Mouse (Mus musculus) erythroblast, embryonic 14.5 days (primary cell): ENCODE measurements at regions not wholly inside any gene's neighbourhood (a gene's known extent, or its start where the extent isn't known, plus 50 kb on each side); places are given as distances from the start of the nearest gene placed in this dataset.

Experiments
- GATA1 ChIP-seq: IDR thresholded peaks from 2 replicates; pipeline ENCODE4 v1.6.1; 2012; ENCODE audit warnings: low read length, inconsistent platforms, mixed read lengths
- TAL1 ChIP-seq: IDR thresholded peaks from 3 replicates; pipeline ENCODE4 v1.6.1; 2012; ENCODE audit warnings: low read length, inconsistent platforms, mixed read lengths

DNA sequence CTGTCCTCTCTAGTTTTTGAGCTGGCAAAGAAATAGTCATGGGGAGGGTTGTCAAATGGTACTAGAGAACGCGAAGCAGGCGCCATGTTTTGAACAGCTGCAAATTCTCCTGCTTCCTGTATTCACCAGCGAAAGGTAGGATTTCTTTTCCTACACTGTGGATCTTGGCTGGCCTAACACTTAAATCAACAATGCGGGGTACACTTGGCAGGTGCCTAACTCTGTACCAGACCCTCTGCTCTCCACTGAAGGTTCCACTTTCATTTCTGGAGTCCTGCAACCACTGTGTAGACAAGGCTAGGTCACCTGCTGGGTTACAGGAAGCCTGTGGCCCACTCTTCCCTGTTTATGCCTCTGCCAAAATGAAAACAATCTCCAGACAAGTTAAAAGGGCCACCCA is 239.6 kb downstream of the Cxcl12 start:
- TF ChIP-seq TAL1 (no peak), GATA1 (no peak)
